Mouse (Mus musculus): Measurements from ENCODE around the gene Gm42742. TPM values are rescaled to one million over a fixed set of nuclear protein-coding genes. Genes with fewer than 3 reads are reported as not detected.

The Gm42742 gene
- polyA plus RNA-seq, 1 experiment from 2014 or later: 38.5 TPM

DNA sequence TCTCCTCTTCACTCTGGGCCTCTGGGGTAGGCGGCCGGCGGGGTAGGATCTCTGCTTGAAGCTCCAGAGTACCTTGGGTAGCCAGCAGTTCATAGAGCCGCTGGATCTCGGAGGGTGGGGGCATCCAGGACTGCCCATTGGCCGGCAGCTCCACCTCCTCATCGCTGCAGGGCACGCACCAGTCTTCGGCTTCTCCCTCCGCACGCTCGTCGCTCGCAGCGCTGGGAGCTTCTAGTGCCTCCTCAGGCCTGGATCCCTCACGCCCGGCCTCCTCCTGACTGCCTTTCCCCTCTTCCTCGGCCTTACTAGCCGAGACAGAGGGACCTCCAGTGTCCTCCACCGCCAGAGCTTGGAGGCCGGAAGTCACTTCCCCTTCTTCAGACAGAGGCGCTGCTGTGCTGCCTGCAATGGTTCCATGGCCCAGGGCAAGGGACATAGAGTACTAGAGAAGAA, 4.4 kb downstream of the Gm42742 start:
- H3K4me2 ChIP-seq (ENCODE audit: low read depth, low read length): peak overlapping the region; percentile 83
- no peaks in the 10 kb centered on the region for H3K9me3 ChIP-seq (replicated peaks; ENCODE audit: control insufficient read depth, low read length)
- peak overlapping the region; percentile 99 for H3K27ac ChIP-seq (ENCODE audit: low read length)
- peak; percentile 49 for ATAC-seq (replicated peaks; ENCODE audit: extremely low read depth, insufficient read depth, low FRiP score)
- H3K4me1 ChIP-seq (ENCODE audit: control insufficient read depth, insufficient read depth, low read length): peaks cover 46% of the 10 kb centered on the region
- under 1% methylated on average over 22 of the region's 22 CpGs for WGBS
- H3K27me3 ChIP-seq (ENCODE audit: control insufficient read depth, insufficient read depth, low read length): no peaks in the 10 kb centered on the region
- peaks cover 11% of the 10 kb centered on the region; the same call in 1 of the 2 replicates for H3K36me3 ChIP-seq (ENCODE audit: control insufficient read depth, insufficient read depth)
- peak overlapping the region; percentile 96 for H3K9ac ChIP-seq (ENCODE audit: low read length)
- H3K4me3 ChIP-seq (ENCODE audit: low read length): peak overlapping the region; percentile 89

DNA sequence TGATC, 4.6 kb downstream of the Gm42742 start, which contains the start of gene Pagr1b:
Gene Pagr1b (minus strand): TSS at position 4 of the 5 bp plus-strand sequence.
- Histone ChIP-seq H3K9me3 (replicated peaks; ENCODE audit: control insufficient read depth, low read length) (no peaks in the 10 kb centered on the region), H3K9ac (ENCODE audit: low read length) (peak within 1 kb of the TSS; percentile 96), H3K27me3 (ENCODE audit: control insufficient read depth, insufficient read depth, low read length) (no peaks in the 10 kb centered on the region), H3K36me3 (ENCODE audit: control insufficient read depth, insufficient read depth) (peaks cover 11% of the 10 kb centered on the region; the same call in 1 of the 2 replicates), H3K4me2 (ENCODE audit: low read depth, low read length) (peak within 1 kb of the TSS; percentile 83), H3K4me3 (ENCODE audit: low read length) (peak within 1 kb of the TSS; percentile 89), H3K27ac (ENCODE audit: low read length) (peak within 1 kb of the TSS; percentile 99), H3K4me1 (ENCODE audit: control insufficient read depth, insufficient read depth, low read length) (peaks cover 44% of the 10 kb centered on the region)
- no peak for ATAC-seq (replicated peaks; ENCODE audit: extremely low read depth, insufficient read depth, low FRiP score)

GRCm38 (mm10) chr7:127016081-127016480, 4.8 kb downstream of the Gm42742 start:
- peak; percentile 12; the same call in 1 of the 2 replicates for ATAC-seq (replicated peaks; ENCODE audit: extremely low read depth, insufficient read depth, low FRiP score)
- Histone ChIP-seq H3K9me3 (replicated peaks; ENCODE audit: control insufficient read depth, low read length) (no peaks in the 10 kb centered on the region), H3K9ac (ENCODE audit: low read length) (peak overlapping the region; percentile 96), H3K27me3 (ENCODE audit: control insufficient read depth, insufficient read depth, low read length) (no peaks in the 10 kb centered on the region), H3K27ac (ENCODE audit: low read length) (peak overlapping the region; percentile 99), H3K36me3 (ENCODE audit: control insufficient read depth, insufficient read depth) (peaks cover 11% of the 10 kb centered on the region; the same call in 1 of the 2 replicates), H3K4me3 (ENCODE audit: low read length) (peak overlapping the region; percentile 89), H3K4me2 (ENCODE audit: low read depth, low read length) (peak overlapping the region; percentile 83), H3K4me1 (ENCODE audit: control insufficient read depth, insufficient read depth, low read length) (peaks cover 42% of the 10 kb centered on the region)
- 1% methylated on average over 10 of the region's 10 CpGs for WGBS

DNA sequence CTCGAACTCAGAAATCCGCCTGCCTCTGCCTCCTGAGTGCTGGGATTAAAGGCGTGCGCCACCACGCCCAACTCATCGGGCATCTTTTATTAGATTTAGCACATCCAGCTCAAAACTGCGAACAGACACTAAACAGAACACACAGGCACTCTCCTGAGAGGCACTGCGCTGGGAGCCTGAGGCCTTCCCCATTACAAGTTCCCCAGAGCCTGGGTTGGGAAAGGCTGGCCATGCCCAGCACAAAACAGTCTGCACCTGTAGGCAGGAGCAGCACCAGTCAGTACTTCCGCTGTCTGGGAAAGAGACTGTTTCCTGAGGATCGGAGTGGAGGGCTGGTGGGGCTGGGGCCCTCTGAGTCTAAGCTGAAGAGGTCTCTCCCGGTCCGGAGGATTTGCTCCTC, 5.9 kb downstream of the Gm42742 start:
- peaks cover 33% of the 10 kb centered on the region for H3K4me1 ChIP-seq (ENCODE audit: control insufficient read depth, insufficient read depth, low read length)
- no peak overlapping the region; the same call in 1 of the 2 replicates for H3K27ac ChIP-seq (ENCODE audit: low read length)
- H3K9ac ChIP-seq (ENCODE audit: low read length): no peak overlapping the region
- H3K4me3 ChIP-seq (ENCODE audit: low read length): no peak overlapping the region
- H3K27me3 ChIP-seq (ENCODE audit: control insufficient read depth, insufficient read depth, low read length): no peaks in the 10 kb centered on the region
- H3K4me2 ChIP-seq (ENCODE audit: low read depth, low read length): peak overlapping the region; percentile 83
- peaks cover 11% of the 10 kb centered on the region; the same call in 1 of the 2 replicates for H3K36me3 ChIP-seq (ENCODE audit: control insufficient read depth, insufficient read depth)
- no peaks in the 10 kb centered on the region for H3K9me3 ChIP-seq (replicated peaks; ENCODE audit: control insufficient read depth, low read length)
- WGBS: 90% methylated on average over 12 of the region's 12 CpGs
- no peak for ATAC-seq (replicated peaks; ENCODE audit: extremely low read depth, insufficient read depth, low FRiP score)

GRCm38 (mm10) chr7:127014320-127014719, 6.6 kb downstream of the Gm42742 start, which contains the start of gene Mvp:
Gene Mvp, minus strand, starts transcription at chr7:127014621.
- H3K4me2 ChIP-seq (ENCODE audit: low read depth, low read length): peak within 1 kb of the TSS; percentile 83
- H3K4me1 ChIP-seq (ENCODE audit: control insufficient read depth, insufficient read depth, low read length): peaks cover 33% of the 10 kb centered on the region
- 21% methylated on average over 11 of the region's 11 CpGs for WGBS
- H3K4me3 ChIP-seq (ENCODE audit: low read length): peak within 1 kb of the TSS; percentile 72
- no peaks in the 10 kb centered on the region for H3K9me3 ChIP-seq (replicated peaks; ENCODE audit: control insufficient read depth, low read length)
- no peak for ATAC-seq (replicated peaks; ENCODE audit: extremely low read depth, insufficient read depth, low FRiP score)
- peak within 1 kb of the TSS; percentile 99 for H3K27ac ChIP-seq (ENCODE audit: low read length)
- H3K27me3 ChIP-seq (ENCODE audit: control insufficient read depth, insufficient read depth, low read length): no peaks in the 10 kb centered on the region
- H3K36me3 ChIP-seq (ENCODE audit: control insufficient read depth, insufficient read depth): peaks cover 11% of the 10 kb centered on the region; the same call in 1 of the 2 replicates
- peak within 1 kb of the TSS; percentile 64 for H3K9ac ChIP-seq (ENCODE audit: low read length)

- peak overlapping the region; percentile 72 for H3K4me3 ChIP-seq (ENCODE audit: low read length)
- peaks cover 11% of the 10 kb centered on the region; the same call in 1 of the 2 replicates for H3K36me3 ChIP-seq (ENCODE audit: control insufficient read depth, insufficient read depth)
- H3K4me1 ChIP-seq (ENCODE audit: control insufficient read depth, insufficient read depth, low read length): peaks cover 38% of the 10 kb centered on the region
Measured at GRCm38 (mm10) chr7:127013385-127013784, 7.5 kb downstream of the Gm42742 start.

GRCm38 (mm10) chr7:127012845-127013244, 8.1 kb downstream of the Gm42742 start:
- no peak for ATAC-seq (replicated peaks; ENCODE audit: extremely low read depth, insufficient read depth, low FRiP score)
- H3K9me3 ChIP-seq (replicated peaks; ENCODE audit: control insufficient read depth, low read length): no peaks in the 10 kb centered on the region
- H3K4me2 ChIP-seq (ENCODE audit: low read depth, low read length): no peak overlapping the region
- H3K27me3 ChIP-seq (ENCODE audit: control insufficient read depth, insufficient read depth, low read length): no peaks in the 10 kb centered on the region
- H3K4me3 ChIP-seq (ENCODE audit: low read length): no peak overlapping the region
- WGBS: 91% methylated on average over 10 of the region's 10 CpGs
- no peak overlapping the region for H3K9ac ChIP-seq (ENCODE audit: low read length)
- peaks cover 39% of the 10 kb centered on the region for H3K4me1 ChIP-seq (ENCODE audit: control insufficient read depth, insufficient read depth, low read length)
- no peak overlapping the region for H3K27ac ChIP-seq (ENCODE audit: low read length)
- peaks cover 11% of the 10 kb centered on the region; the same call in 1 of the 2 replicates for H3K36me3 ChIP-seq (ENCODE audit: control insufficient read depth, insufficient read depth)

More at GRCm38 (mm10) chr7:127013385-127013784, 7.5 kb downstream of the Gm42742 start:
- 88% methylated on average over 6 of the region's 6 CpGs for WGBS
- no peaks in the 10 kb centered on the region for H3K9me3 ChIP-seq (replicated peaks; ENCODE audit: control insufficient read depth, low read length)
- H3K27me3 ChIP-seq (ENCODE audit: control insufficient read depth, insufficient read depth, low read length): no peaks in the 10 kb centered on the region
- H3K27ac ChIP-seq (ENCODE audit: low read length): no peak overlapping the region
- H3K4me2 ChIP-seq (ENCODE audit: low read depth, low read length): peak overlapping the region; percentile 83; the same call in 1 of the 2 replicates
- no peak overlapping the region for H3K9ac ChIP-seq (ENCODE audit: low read length)
- ATAC-seq (replicated peaks; ENCODE audit: extremely low read depth, insufficient read depth, low FRiP score): no peak

- no peak for ATAC-seq (replicated peaks; ENCODE audit: extremely low read depth, insufficient read depth, low FRiP score)
- no peaks in the 10 kb centered on the region for H3K9me3 ChIP-seq (replicated peaks; ENCODE audit: control insufficient read depth, low read length)
- H3K27me3 ChIP-seq (ENCODE audit: control insufficient read depth, insufficient read depth, low read length): no peaks in the 10 kb centered on the region
- H3K4me1 ChIP-seq (ENCODE audit: control insufficient read depth, insufficient read depth, low read length): peaks cover 34% of the 10 kb centered on the region
- H3K27ac ChIP-seq (ENCODE audit: low read length): no peak overlapping the region
- H3K4me3 ChIP-seq (ENCODE audit: low read length): no peak overlapping the region
- 72% methylated on average over 6 of the region's 6 CpGs for WGBS
- H3K9ac ChIP-seq (ENCODE audit: low read length): no peak overlapping the region
- peaks cover 11% of the 10 kb centered on the region; the same call in 1 of the 2 replicates for H3K36me3 ChIP-seq (ENCODE audit: control insufficient read depth, insufficient read depth)
- no peak overlapping the region for H3K4me2 ChIP-seq (ENCODE audit: low read depth, low read length)
Measured at GRCm38 (mm10) chr7:127012374-127012773, 8.5 kb downstream of the Gm42742 start.

DNA sequence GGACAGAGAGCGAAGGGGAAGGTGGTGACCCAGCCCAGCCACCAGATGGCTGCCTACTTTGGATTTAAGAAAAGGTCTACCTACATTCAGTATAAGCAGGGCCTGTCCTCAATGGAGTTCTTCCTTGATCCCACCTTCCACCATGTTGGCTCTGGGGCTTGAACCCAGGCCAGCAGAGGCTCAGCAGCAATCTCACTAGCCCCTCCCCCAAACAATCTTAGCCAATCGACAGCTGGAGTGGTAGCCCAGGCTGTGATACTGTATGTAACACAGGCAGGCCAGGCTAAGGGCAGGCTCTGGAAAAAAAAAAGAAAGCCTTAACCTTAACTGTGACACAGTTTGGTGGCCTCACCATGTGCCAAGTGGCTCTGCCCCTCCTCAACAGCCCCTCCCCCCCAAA, 9.2 kb downstream of the Gm42742 start:
- H3K36me3 ChIP-seq (ENCODE audit: control insufficient read depth, insufficient read depth): peaks cover 11% of the 10 kb centered on the region; the same call in 1 of the 2 replicates
- 64% methylated on average over 2 of the region's 2 CpGs for WGBS
- no peak for ATAC-seq (replicated peaks; ENCODE audit: extremely low read depth, insufficient read depth, low FRiP score)
- peaks cover 34% of the 10 kb centered on the region for H3K4me1 ChIP-seq (ENCODE audit: control insufficient read depth, insufficient read depth, low read length)
- no peaks in the 10 kb centered on the region for H3K27me3 ChIP-seq (ENCODE audit: control insufficient read depth, insufficient read depth, low read length)
- H3K9me3 ChIP-seq (replicated peaks; ENCODE audit: control insufficient read depth, low read length): no peaks in the 10 kb centered on the region
- H3K27ac ChIP-seq (ENCODE audit: low read length): no peak overlapping the region
- no peak overlapping the region for H3K4me3 ChIP-seq (ENCODE audit: low read length)
- H3K4me2 ChIP-seq (ENCODE audit: low read depth, low read length): no peak overlapping the region
- H3K9ac ChIP-seq (ENCODE audit: low read length): no peak overlapping the region

All from heart, embryonic 16.5 days (tissue).